In genomic region chr9:48559482-48560139, GRCm38 (mm10) we compare ENCODE assay signal across 8 mouse cellular contexts. TPM values are rescaled to one million over a fixed set of nuclear protein-coding genes. Genes with fewer than 3 reads are reported as not detected.
A peak's percentile ranks its signal among the peaks of the same experiment; 100 is the strongest.
DNase-seq lines count a peak whose midpoint lies in the region; ATAC-seq and TF ChIP-seq lines count a peak whose summit lies in the region.

No protein-coding gene starts in this region.

- no peak overlapping the region for H3K9ac ChIP-seq in kidney, postnatal 0 days (ENCODE audit: low read depth, low read length)
- H3K9ac ChIP-seq in kidney, embryonic 15.5 days = no peak overlapping the region

- H3K9me3 ChIP-seq in kidney, postnatal 0 days (replicated peaks; ENCODE audit: low read length) = no peaks in the 10 kb centered on the region
- H3K9me3 ChIP-seq in kidney, embryonic 15.5 days (replicated peaks) = no peaks in the 10 kb centered on the region

- H3K4me2 ChIP-seq in kidney, postnatal 0 days (ENCODE audit: low read length) = no peak overlapping the region
- no peak overlapping the region for H3K4me2 ChIP-seq in kidney, embryonic 15.5 days

- H3K27me3 ChIP-seq in kidney, postnatal 0 days (ENCODE audit: insufficient read depth, low read length) = no peaks in the 10 kb centered on the region
- H3K27me3 ChIP-seq in kidney, embryonic 15.5 days = 0 out of 2 replicates have a peak, but pooled peaks cover 2% of the 10 kb centered on the region

- TF ChIP-seq CTCF in kidney, postnatal 0 days (IDR thresholded peaks at IDR 0.05; ENCODE audit: low read depth) = peak; percentile 90

- no peaks in the 10 kb centered on the region for H3K4me1 ChIP-seq in kidney, postnatal 0 days (replicated peaks; ENCODE audit: insufficient read depth, low read length)
- H3K4me1 ChIP-seq in kidney, embryonic 15.5 days = no peaks in the 10 kb centered on the region

- H3K27ac ChIP-seq in kidney, postnatal 0 days = no peak overlapping the region
- no peak overlapping the region for H3K27ac ChIP-seq in kidney, embryonic 15.5 days

- no peak for ATAC-seq in kidney, postnatal 0 days (replicated peaks; ENCODE audit: low FRiP score, low read depth)
- no peak for ATAC-seq in kidney, embryonic 15.5 days (replicated peaks; ENCODE audit: low FRiP score)

- no peaks in the 10 kb centered on the region for H3K36me3 ChIP-seq in kidney, postnatal 0 days (ENCODE audit: insufficient read depth, low read length)
- H3K36me3 ChIP-seq in kidney, embryonic 15.5 days = no peaks in the 10 kb centered on the region

- DNase-seq in kidney, postnatal 0 days (ENCODE audit: low spot score) = peak; percentile 77
- DNase-seq in MEL-GATA-1-ER (ENCODE audit: extremely low read depth, low read depth) = peak; percentile 16
- DNase-seq in c-Kit-positive CD71-negative TER-119-negative erythroid progenitor cells, embryonic 14.5 days (ENCODE audit: low read depth) = peak; percentile 14
- DNase-seq in gastrocnemius, postnatal 25 days = peak; percentile 7
- peak; percentile 54 to 69 for DNase-seq in left cerebral cortex, postnatal 25 days (ENCODE audit: low spot score in 2 of 2)
- DNase-seq in ovary, postnatal 36 days (ENCODE audit: low spot score) = peak; percentile 28
- DNase-seq in thymus, postnatal 4 days = peak; percentile 70

- WGBS in kidney, postnatal 0 days = 31% methylated on average over 4 of the region's 4 CpGs
- 25% methylated on average over 4 of the region's 4 CpGs for WGBS in kidney, embryonic 15.5 days

- no peak overlapping the region for H3K4me3 ChIP-seq in kidney, postnatal 0 days (replicated peaks; ENCODE audit: low read depth, low read length)
- no peak overlapping the region for H3K4me3 ChIP-seq in kidney, embryonic 15.5 days (replicated peaks)

- intact Hi-C loops in left cerebral cortex, postnatal 25 days (cut with DNase I) = loop anchor here (2.0 kb wide), 3 partner anchors 65 to 293 kb away; partner anchors contain the start of genes Gm5617 and Rbm7

RNA-seq across cellular contexts. Expression of gene Nnmt, which starts 45.3 kb away (rescaled TPM):
- 4.3 and 5.4 TPM in 2 replicates for polyA plus RNA-seq in kidney, postnatal 0 days (2015; fragmentation: Nextera tagmentation; extraction: Ambion mirVana)
- 2.2 and 3.5 TPM in 2 replicates for polyA plus RNA-seq in kidney, embryonic 15.5 days (2015; fragmentation: Nextera tagmentation; extraction: Ambion mirVana)
- total RNA-seq in gastrocnemius, postnatal 25 days (2021) = 1 to 10 TPM; 2.7 to 9.5 TPM
- 1 to 10 TPM; 1.1 to 1.2 TPM for total RNA-seq in left cerebral cortex, postnatal 25 days (2021)

Comparison
In these comparisons a context has a peak if more than half of its experiments do, and no peak if none do; other contexts are left out.
1. DNase-seq: peak in every context shown above with its lines; median percentile 77 in kidney, postnatal 0 days; 70 in thymus, postnatal 4 days; 62 in left cerebral cortex, postnatal 25 days; 28 in ovary, postnatal 36 days; 16 in MEL-GATA-1-ER; 14 in c-Kit-positive CD71-negative TER-119-negative erythroid progenitor cells, embryonic 14.5 days; 7 in gastrocnemius, postnatal 25 days.